Mouse (Mus musculus) forebrain, embryonic 14.5 days (tissue): ENCODE results near the gene Dnaja3. TPM values are rescaled to one million over a fixed set of nuclear protein-coding genes. Genes with fewer than 3 reads are reported as not detected.

Experiments
- ATAC-seq: fragments of 200-750 bp; cut with Nextera tagmentation; 2 replicates; pipeline ENCODE4 v1.8.0; 2017; ENCODE audit warnings: mild to moderate bottlenecking, moderate library complexity
- DNase-seq: peaks from one replicate; pipeline ENCODE4 v3.0.0-alpha.2; 2015; ENCODE audit warnings: low spot score
- H3K27ac ChIP-seq: fragments of 300-500 bp; sonication (generic); 2 replicates; pipeline ENCODE4 v1.5.1; 2014; ENCODE audit warnings: low read depth, mild to moderate bottlenecking, control low read depth, low read length, moderate library complexity
- H3K27me3 ChIP-seq: fragments of 300-500 bp; sonication (generic); replicated peaks from 2 replicates; pipeline ENCODE4 v1.6.1; 2014; ENCODE audit warnings: low read length, control low read depth, mixed read lengths; ENCODE audit not compliant: control insufficient read depth, insufficient read depth
- H3K36me3 ChIP-seq: fragments of 300-500 bp; sonication (generic); 2 replicates; pipeline ENCODE4 v1.6.1; 2014; ENCODE audit warnings: low read length, control low read depth; ENCODE audit not compliant: control insufficient read depth, insufficient read depth
- H3K4me1 ChIP-seq: fragments of 300-500 bp; sonication (generic); 2 replicates; pipeline ENCODE4 v1.6.1; 2014; ENCODE audit warnings: antibody characterized with exemption, low read length, control low read depth; ENCODE audit not compliant: control insufficient read depth, insufficient read depth
- H3K4me2 ChIP-seq: fragments of 300-500 bp; sonication (generic); 2 replicates; pipeline ENCODE4 v1.6.1; 2014; ENCODE audit warnings: mild to moderate bottlenecking, control low read depth, low read length
- H3K4me3 ChIP-seq: fragments of 300-500 bp; sonication (generic); 2 replicates; pipeline ENCODE4 v1.5.1; 2014; ENCODE audit warnings: low read depth, low read length, control low read depth
- H3K9ac ChIP-seq: fragments of 300-500 bp; sonication (generic); 2 replicates; pipeline ENCODE4 v1.6.1; 2014; ENCODE audit warnings: mild to moderate bottlenecking, low read length, control low read depth, moderate library complexity
- H3K9me3 ChIP-seq: fragments of 300-500 bp; sonication (generic); replicated peaks from 2 replicates; pipeline ENCODE4 v1.6.1; 2016; ENCODE audit warnings: low read length, control low read depth, mixed read lengths; ENCODE audit not compliant: control insufficient read depth
- WGBS: fragments of 180-500 bp; shearing (Covaris S2); extraction: QIAGEN DNeasy Blood & Tissue Kit; methylation state at CpG from one replicate; pipeline ENCODE4 v1.1.7; 2014; 5-methylcytosine and 5-hydroxymethylcytosine counted together
- polyA plus RNA-seq: library from polyadenylated mRNA; unstranded; fragments of >200 nt; fragmentation: Nextera tagmentation; extraction: Ambion mirVana; gene quantifications from 2 replicates; pipeline ENCODE4 v1.2.1, GENCODE M21; 2014

Dnaja3 gene
- polyA plus RNA-seq, 1 experiment from 2014 or later, result 39.7 TPM

- Histone ChIP-seq H3K9me3 (no peaks in the 10 kb centered on the region), H3K27me3 (no peaks in the 10 kb centered on the region), H3K9ac (no peak overlapping the region), H3K4me2 (no peak overlapping the region), H3K27ac (no peak overlapping the region), H3K4me3 (no peak overlapping the region), H3K36me3 (peaks cover 81% of the 10 kb centered on the region), H3K4me1 (no peaks in the 10 kb centered on the region)
- DNase-seq (no peak), ATAC-seq (no peak)
- 96% methylated on average over 9 of the region's 9 CpGs for whole genome bisulfite sequencing
These were observed 26.1 kb upstream of the Dnaja3 start for GRCm38 (mm10) chr16:4613736-4614135.

- Histone ChIP-seq H3K27ac (no peak overlapping the region), H3K4me1 (no peaks in the 10 kb centered on the region), H3K27me3 (no peaks in the 10 kb centered on the region), H3K4me3 (no peak overlapping the region), H3K4me2 (no peak overlapping the region), H3K9ac (no peak overlapping the region), H3K36me3 (peaks cover 81% of the 10 kb centered on the region), H3K9me3 (no peaks in the 10 kb centered on the region)
- WGBS, result 85% methylated on average over 3 of the region's 3 CpGs
- ATAC-seq, result no peak
- DNase-seq, result no peak
These were observed 25.1 kb upstream of the Dnaja3 start for GRCm38 (mm10) chr16:4614639-4615038.

GRCm38 (mm10) chr16:4615297-4615696 lies 24.5 kb upstream of the Dnaja3 start:
- Histone ChIP-seq H3K9me3 (no peaks in the 10 kb centered on the region), H3K4me3 (no peak overlapping the region), H3K27me3 (no peaks in the 10 kb centered on the region), H3K9ac (no peak overlapping the region), H3K4me2 (no peak overlapping the region), H3K4me1 (no peaks in the 10 kb centered on the region), H3K36me3 (peaks cover 74% of the 10 kb centered on the region), H3K27ac (no peak overlapping the region)
- ATAC-seq (no peak), DNase-seq (no peak)
- WGBS, result 74% methylated on average over 1 of the region's 1 CpGs

GRCm38 (mm10) chr16:4616829-4617228 lies 23.0 kb upstream of the Dnaja3 start:
- no peak for ATAC-seq
- DNase-seq, result no peak
- Histone ChIP-seq H3K4me3 (no peak overlapping the region), H3K9ac (no peak overlapping the region), H3K36me3 (peaks cover 62% of the 10 kb centered on the region), H3K27me3 (no peaks in the 10 kb centered on the region), H3K4me2 (no peak overlapping the region), H3K4me1 (no peaks in the 10 kb centered on the region), H3K27ac (no peak overlapping the region), H3K9me3 (no peaks in the 10 kb centered on the region)
- 83% methylated on average over 4 of the region's 4 CpGs for WGBS

GRCm38 (mm10) chr16:4624074-4624473 lies 15.7 kb upstream of the Dnaja3 start:
- Histone ChIP-seq H3K4me3 (peak overlapping the region; percentile 66), H3K4me1 (peaks cover 12% of the 10 kb centered on the region; the same call in 1 of the 2 replicates), H3K9ac (peak overlapping the region; percentile 87), H3K9me3 (no peaks in the 10 kb centered on the region), H3K27ac (peak overlapping the region; percentile 60; the same call in 1 of the 2 replicates), H3K4me2 (peak overlapping the region; percentile 83), H3K36me3 (peaks cover 10% of the 10 kb centered on the region), H3K27me3 (no peaks in the 10 kb centered on the region)
- DNase-seq (peak; percentile 18), ATAC-seq (peak; percentile 21; the same call in 1 of the 2 replicates)
- WGBS, result 17% methylated on average over 9 of the region's 9 CpGs

GRCm38 (mm10) chr16:4624481-4625110 lies 15.2 kb upstream of the Dnaja3 start, which contains the start of gene Pam16:
TSS of gene Pam16 (minus strand) at chr16:4624988.
- H3K9me3 ChIP-seq, result no peaks in the 10 kb centered on the region
- DNase-seq, result peak; percentile 93
- peak within 1 kb of the TSS; percentile 87 for H3K9ac ChIP-seq
- peaks cover 12% of the 10 kb centered on the region; the same call in 1 of the 2 replicates for H3K4me1 ChIP-seq
- peak within 1 kb of the TSS; percentile 60; the same call in 1 of the 2 replicates for H3K27ac ChIP-seq
- H3K4me2 ChIP-seq, result peak within 1 kb of the TSS; percentile 83
- H3K27me3 ChIP-seq, result no peaks in the 10 kb centered on the region
- H3K36me3 ChIP-seq, result peaks cover 8% of the 10 kb centered on the region
- peak; percentile 92 for ATAC-seq
- under 1% methylated on average over 55 of the region's 56 CpGs for WGBS
- H3K4me3 ChIP-seq, result peak within 1 kb of the TSS; percentile 66

GRCm38 (mm10) chr16:4627105-4627504 lies 12.7 kb upstream of the Dnaja3 start:
- Histone ChIP-seq H3K27me3 (no peaks in the 10 kb centered on the region), H3K9ac (no peak overlapping the region), H3K36me3 (peaks cover 5% of the 10 kb centered on the region), H3K4me3 (no peak overlapping the region), H3K9me3 (no peaks in the 10 kb centered on the region), H3K27ac (no peak overlapping the region), H3K4me1 (peaks cover 12% of the 10 kb centered on the region; the same call in 1 of the 2 replicates), H3K4me2 (no peak overlapping the region)
- no peak for DNase-seq
- ATAC-seq, result no peak
- WGBS, result 89% methylated on average over 6 of the region's 6 CpGs

- no peak for DNase-seq
- Histone ChIP-seq H3K9ac (no peak overlapping the region), H3K36me3 (peaks cover 5% of the 10 kb centered on the region), H3K4me2 (no peak overlapping the region), H3K4me3 (no peak overlapping the region), H3K9me3 (no peaks in the 10 kb centered on the region), H3K4me1 (peaks cover 2% of the 10 kb centered on the region; the same call in 1 of the 2 replicates), H3K27ac (no peak overlapping the region), H3K27me3 (no peaks in the 10 kb centered on the region)
- ATAC-seq, result no peak
- 94% methylated on average over 9 of the region's 9 CpGs for WGBS
These were observed 10.8 kb upstream of the Dnaja3 start for GRCm38 (mm10) chr16:4628898-4629419.

GRCm38 (mm10) chr16:4629950-4630349 lies 9.8 kb upstream of the Dnaja3 start:
- ATAC-seq, result peak; percentile 57; the same call in 1 of the 2 replicates
- Histone ChIP-seq H3K4me3 (no peak overlapping the region), H3K27ac (no peak overlapping the region), H3K36me3 (peaks cover 10% of the 10 kb centered on the region), H3K9me3 (no peaks in the 10 kb centered on the region), H3K4me1 (no peaks in the 10 kb centered on the region), H3K9ac (no peak overlapping the region), H3K27me3 (no peaks in the 10 kb centered on the region), H3K4me2 (no peak overlapping the region)
- 20% methylated on average over 6 of the region's 6 CpGs for WGBS
- peak; percentile 68 for DNase-seq
